In genomic region chr7:143388783-143389695, GRCm38 (mm10) we compare ENCODE assay signal across 8 mouse cellular contexts.
DNase-seq lines count a peak whose midpoint lies in the region; ATAC-seq and TF ChIP-seq lines count a peak whose summit lies in the region.

No protein-coding gene starts in this region.

- no peak for ATAC-seq in megakaryocyte, adult 5-6 weeks (ENCODE audit: poor library complexity, severe bottlenecking)
- peak; percentile 96 for ATAC-seq in lung, embryonic 14.5 days (ENCODE audit: insufficient read depth)

- no peak for DNase-seq in heart, embryonic 10.5 days (ENCODE audit: low spot score)
- DNase-seq in kidney, adult 18-20 months, result peak; percentile 75
- DNase-seq in lung, embryonic 14.5 days, result peak; percentile 94
- peak; percentile 13 for DNase-seq in retina, adult 2 months (ENCODE audit: low read depth, low spot score)
- no peak for DNase-seq in spleen, postnatal 4 days (ENCODE audit: low spot score in 2 of 2)
- no peak for DNase-seq in right cerebral cortex, postnatal 14 days

- peak overlapping the region; percentile 84 for H3K27ac ChIP-seq in heart, embryonic 10.5 days
- peak overlapping the region; percentile 94 for H3K27ac ChIP-seq in lung, embryonic 14.5 days (ENCODE audit: low read depth)

- H3K4me1 ChIP-seq in megakaryocyte, embryonic 14.5 days, result no peaks in the 10 kb centered on the region
- peaks cover 48% of the 10 kb centered on the region for H3K4me1 ChIP-seq in heart, embryonic 10.5 days
- H3K4me1 ChIP-seq in lung, embryonic 14.5 days (ENCODE audit: insufficient read depth), result peaks cover 23% of the 10 kb centered on the region

- H3K36me3 ChIP-seq in megakaryocyte, embryonic 14.5 days (replicated peaks; ENCODE audit: low read length), result no peaks in the 10 kb centered on the region
- 0 out of 2 replicates have a peak, but pooled peaks cover 5% of the 10 kb centered on the region for H3K36me3 ChIP-seq in heart, embryonic 10.5 days
- no peaks in the 10 kb centered on the region for H3K36me3 ChIP-seq in lung, embryonic 14.5 days (ENCODE audit: insufficient read depth)

- peak overlapping the region; percentile 23 for H3K4me3 ChIP-seq in megakaryocyte, embryonic 14.5 days (replicated peaks)
- H3K4me3 ChIP-seq in heart, embryonic 10.5 days, result no peak overlapping the region
- H3K4me3 ChIP-seq in lung, embryonic 14.5 days (ENCODE audit: low read depth, low read length), result no peak overlapping the region

- peaks cover 73% of the 10 kb centered on the region for H3K27me3 ChIP-seq in megakaryocyte, embryonic 14.5 days (replicated peaks)
- H3K27me3 ChIP-seq in heart, embryonic 10.5 days (ENCODE audit: insufficient read depth, poor library complexity, severe bottlenecking), result no peaks in the 10 kb centered on the region; the same call in 1 of the 2 replicates
- H3K27me3 ChIP-seq in lung, embryonic 14.5 days (ENCODE audit: insufficient read depth, low read length), result no peaks in the 10 kb centered on the region

- WGBS in heart, embryonic 10.5 days, result 63% methylated on average over 27 of the region's 27 CpGs
- WGBS in lung, embryonic 14.5 days, result 21% methylated on average over 27 of the region's 27 CpGs

- no peak overlapping the region; the same call in 1 of the 2 replicates for H3K9ac ChIP-seq in lung, embryonic 14.5 days

- H3K4me2 ChIP-seq in lung, embryonic 14.5 days, result peak overlapping the region; percentile 40

- no peak for TF ChIP-seq CTCF in lung, embryonic 14.5 days (IDR thresholded peaks at IDR 0.05; ENCODE audit: low read depth)

- H3K9me3 ChIP-seq in megakaryocyte, embryonic 14.5 days, result no peaks in the 10 kb centered on the region
- H3K9me3 ChIP-seq in heart, embryonic 10.5 days, result no peaks in the 10 kb centered on the region
- H3K9me3 ChIP-seq in lung, embryonic 14.5 days (ENCODE audit: low read depth, low read length), result no peaks in the 10 kb centered on the region

Comparison
In these comparisons a context has a peak if more than half of its experiments do, and no peak if none do; other contexts are left out.
1. DNase-seq: peak in kidney, adult 18-20 months (single experiment), lung, embryonic 14.5 days (single experiment) and retina, adult 2 months (single experiment); none in heart, embryonic 10.5 days (single experiment), spleen, postnatal 4 days (0 of 2) and right cerebral cortex, postnatal 14 days (single experiment).